Mouse (Mus musculus) spleen, adult 2 months (tissue): ENCODE data around the gene Atp6v0c. TPM values are rescaled to one million over a fixed set of nuclear protein-coding genes. Genes with fewer than 3 reads are reported as not detected.

Source experiments
- DNase-seq, 2 experiments: peaks; one replicate each; pipeline versions ENCODE4 v3.0.0 to v3.0.0-alpha.2; 2012 to 2021; ENCODE audit warnings: low spot score in 2 of 2, low read depth in 1 of 2
- H3K27ac ChIP-seq: fragments of 200-500 bp; 2 replicates; pipeline ENCODE4 v1.5.1; 2012; ENCODE audit warnings: low read length, inconsistent platforms; ENCODE audit not compliant: insufficient read depth
- H3K27me3 ChIP-seq: fragments of 200-500 bp; 2 replicates; pipeline ENCODE4 v1.6.1; 2012; ENCODE audit warnings: mild to moderate bottlenecking, moderate library complexity, low read length, inconsistent platforms; ENCODE audit not compliant: control insufficient read depth, insufficient read depth
- H3K36me3 ChIP-seq: fragments of 200-500 bp; 2 replicates; pipeline ENCODE4 v1.6.1; 2012; ENCODE audit warnings: mild to moderate bottlenecking, low read length, inconsistent platforms; ENCODE audit not compliant: control insufficient read depth, insufficient read depth
- H3K4me1 ChIP-seq: fragments of 200-500 bp; 2 replicates; pipeline ENCODE4 v1.6.1; 2011; ENCODE audit warnings: inconsistent platforms; ENCODE audit not compliant: control insufficient read depth, insufficient read depth, insufficient read length
- H3K4me3 ChIP-seq: fragments of 200-500 bp; 2 replicates; pipeline ENCODE4 v1.5.1; 2011; ENCODE audit warnings: mild to moderate bottlenecking, inconsistent platforms; ENCODE audit not compliant: insufficient read depth, insufficient read length; ENCODE audit errors: extremely low read depth
- CTCF ChIP-seq: fragments of 200-500 bp; IDR thresholded peaks from 2 replicates; pipeline ENCODE4 v1.5.1; 2011; ENCODE audit warnings: mild to moderate bottlenecking, inconsistent platforms; ENCODE audit not compliant: insufficient read depth, insufficient read length, insufficient replicate concordance; ENCODE audit errors: extremely low read depth
- POLR2A ChIP-seq: fragments of 200-500 bp; IDR thresholded peaks from 2 replicates; pipeline ENCODE4 v1.6.1; 2011; ENCODE audit warnings: low read depth, low read length, inconsistent platforms
- WGBS: fragments of 180-500 bp; shearing (Covaris S2); methylation state at CpG from one replicate; pipeline ENCODE4 v1.1.7; 2018; 5-methylcytosine and 5-hydroxymethylcytosine counted together
- polyA plus RNA-seq: library from polyadenylated mRNA; depleted of rRNA; stranded (reverse); fragments of >200 nt; gene quantifications from 2 replicates; pipeline ENCODE4 v1.2.3, GENCODE M21; 2012

The Atp6v0c gene
- polyA plus RNA-seq, 1 experiment: 481 TPM

DNA sequence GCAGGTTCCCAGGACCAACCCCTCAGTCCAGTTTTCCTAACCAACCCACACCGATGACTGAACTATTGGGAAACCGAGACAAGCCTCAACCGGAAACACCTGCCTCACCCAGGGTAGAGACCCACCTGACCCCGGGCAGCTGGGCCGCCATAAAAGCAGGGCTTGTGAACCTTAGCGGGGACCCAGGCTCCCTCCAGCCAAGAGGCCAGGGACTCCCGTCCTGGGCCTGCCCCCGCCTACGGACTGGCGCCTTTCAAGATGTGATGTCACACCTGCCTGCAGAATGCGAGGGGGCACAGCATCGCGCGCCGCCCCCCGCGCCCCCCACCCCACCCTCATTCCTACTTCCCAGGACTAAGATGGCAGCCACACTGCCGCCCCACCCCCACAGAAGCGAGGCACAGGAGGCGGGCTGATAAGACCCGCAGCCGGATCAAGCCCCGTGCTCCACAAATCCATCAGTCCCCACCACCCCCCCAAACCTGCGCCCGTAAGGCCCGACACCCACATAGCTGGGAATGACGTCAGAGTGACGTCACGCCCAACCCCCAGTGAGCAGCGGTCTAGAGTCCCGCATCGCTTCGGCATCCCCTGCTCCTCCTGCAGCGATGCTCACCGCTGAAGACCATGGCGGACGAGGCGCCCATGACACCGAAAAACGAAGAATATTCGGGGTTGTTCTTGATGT lies 768 bp downstream of the Atp6v0c start:
- H3K4me3 ChIP-seq: peak overlapping the region; percentile 80
- peaks cover 6% of the 10 kb centered on the region; the same call in 1 of the 2 replicates for H3K4me1 ChIP-seq
- H3K27ac ChIP-seq: peak overlapping the region; percentile 98
- H3K27me3 ChIP-seq: no peaks in the 10 kb centered on the region
- peak; percentile 56 to 73 for DNase-seq
- under 1% methylated on average over 40 of the region's 41 CpGs for WGBS
- TF ChIP-seq POLR2A (no peak), CTCF (no peak)
- H3K36me3 ChIP-seq: peaks cover 1% of the 10 kb centered on the region; the same call in 1 of the 2 replicates

- no peak for TF ChIP-seq POLR2A
- no peak for TF ChIP-seq CTCF
- 0 out of 2 replicates have a peak overlapping the region, but pooled peaks have one; percentile 98 for H3K27ac ChIP-seq
- H3K27me3 ChIP-seq: no peaks in the 10 kb centered on the region
- peak overlapping the region; percentile 80 for H3K4me3 ChIP-seq
- 51% methylated on average over 7 of the region's 7 CpGs for WGBS
- no peak for DNase-seq
- H3K4me1 ChIP-seq: peaks cover 8% of the 10 kb centered on the region
- peaks cover 1% of the 10 kb centered on the region; the same call in 1 of the 2 replicates for H3K36me3 ChIP-seq
These were observed 1.5 kb downstream of the Atp6v0c start for GRCm38 (mm10) chr17:24167891-24168505.

DNA sequence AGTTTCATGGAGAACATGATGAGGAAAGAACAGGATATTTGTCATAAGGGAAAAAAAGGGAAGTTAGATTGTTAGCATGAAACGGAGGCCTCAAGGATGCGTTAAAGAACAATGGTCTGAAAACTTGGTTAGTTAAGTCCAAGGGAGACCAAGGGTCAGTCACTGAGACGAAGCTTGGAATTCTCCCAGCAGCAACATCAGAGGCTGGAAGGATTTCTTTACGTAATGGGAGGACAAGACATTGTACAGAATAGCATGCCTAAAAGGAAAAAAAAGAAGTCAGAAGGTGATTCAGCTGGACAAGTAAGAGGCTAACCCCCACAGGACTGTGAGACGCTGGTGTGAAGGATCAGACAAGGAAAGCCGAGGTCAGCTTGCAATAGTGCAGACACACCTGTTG lies 2.4 kb downstream of the Atp6v0c start:
- no peak for DNase-seq
- WGBS: 66% methylated on average over 6 of the region's 6 CpGs
- H3K36me3 ChIP-seq: peaks cover 1% of the 10 kb centered on the region; the same call in 1 of the 2 replicates
- peaks cover 13% of the 10 kb centered on the region for H3K4me1 ChIP-seq
- H3K27ac ChIP-seq: no peak overlapping the region
- no peaks in the 10 kb centered on the region for H3K27me3 ChIP-seq
- TF ChIP-seq CTCF (no peak), POLR2A (no peak)
- H3K4me3 ChIP-seq: no peak overlapping the region

- DNase-seq: no peak
- TF ChIP-seq POLR2A: no peak
- TF ChIP-seq CTCF: no peak
- Histone ChIP-seq H3K4me3 (no peak overlapping the region), H3K27ac (no peak overlapping the region), H3K36me3 (peaks cover 1% of the 10 kb centered on the region; the same call in 1 of the 2 replicates), H3K27me3 (no peaks in the 10 kb centered on the region), H3K4me1 (peaks cover 13% of the 10 kb centered on the region)
- WGBS: 80% methylated on average over 11 of the region's 11 CpGs
These were observed 4.8 kb downstream of the Atp6v0c start for GRCm38 (mm10) chr17:24164566-24165259.

- H3K36me3 ChIP-seq: peaks cover 1% of the 10 kb centered on the region; the same call in 1 of the 2 replicates
- peaks cover 13% of the 10 kb centered on the region for H3K4me1 ChIP-seq
- peak; percentile 89 to 93 for DNase-seq
- H3K4me3 ChIP-seq: peak within 1 kb of the TSS; percentile 92
- TF ChIP-seq CTCF (no peak), POLR2A (peak; percentile 30)
- H3K27me3 ChIP-seq: no peaks in the 10 kb centered on the region
- peak within 1 kb of the TSS; percentile 77 for H3K27ac ChIP-seq
- under 1% methylated on average over 47 of the region's 47 CpGs for WGBS
These were observed 6.1 kb downstream of the Atp6v0c start, which contains the start of gene Amdhd2 for GRCm38 (mm10) chr17:24163176-24163962. Amdhd2 (minus strand) TSS chr17:24163766.

- no peak for DNase-seq
- peak overlapping the region; percentile 77; the same call in 1 of the 2 replicates for H3K27ac ChIP-seq
- TF ChIP-seq POLR2A (no peak), CTCF (no peak)
- 2% methylated on average over 17 of the region's 17 CpGs for WGBS
- no peaks in the 10 kb centered on the region for H3K27me3 ChIP-seq
- H3K4me1 ChIP-seq: peaks cover 8% of the 10 kb centered on the region
- H3K4me3 ChIP-seq: peak overlapping the region; percentile 92
- H3K36me3 ChIP-seq: no peaks in the 10 kb centered on the region; the same call in 1 of the 2 replicates
These were observed 6.8 kb downstream of the Atp6v0c start for GRCm38 (mm10) chr17:24162584-24163175.
